Mouse (Mus musculus): ENCODE results near the gene Celf6. TPM values are rescaled to one million over a fixed set of nuclear protein-coding genes. Genes with fewer than 3 reads are reported as not detected.
A peak's percentile ranks its signal among the peaks of the same experiment; 100 is the strongest.

Gene Celf6
- polyA plus RNA-seq, 1 experiment from 2014 or later = not detected

DNA sequence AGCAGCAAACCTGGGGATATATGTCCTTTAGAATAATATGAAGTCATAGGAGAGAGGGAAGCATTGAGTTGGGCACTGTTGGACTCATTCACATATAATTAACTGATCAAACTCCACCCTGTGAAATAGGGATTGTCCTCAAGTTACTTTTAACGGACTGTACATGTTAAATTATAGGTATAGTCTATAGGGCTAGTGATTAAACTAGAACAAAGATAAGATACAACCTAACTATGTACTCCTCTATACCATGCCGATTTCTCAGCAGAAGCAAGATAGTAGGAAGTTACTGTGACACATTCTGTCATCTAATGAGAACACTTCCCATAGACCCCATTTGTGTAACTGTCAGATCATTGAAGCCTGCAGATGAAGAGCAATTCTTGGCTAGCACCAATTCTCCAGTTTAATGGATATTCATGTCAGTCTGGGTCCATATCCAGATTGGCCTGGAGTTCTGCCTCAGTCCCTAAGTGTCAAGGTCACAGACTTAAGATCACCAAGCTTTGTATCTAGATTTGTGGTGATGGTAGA lies 76.8 kb downstream of the Celf6 start:
- Histone ChIP-seq H3K27ac (no peak overlapping the region), H3K4me3 (no peak overlapping the region), H3K27me3 (ENCODE audit: insufficient read depth, poor library complexity, severe bottlenecking) (no peaks in the 10 kb centered on the region), H3K36me3 (peaks cover 23% of the 10 kb centered on the region), H3K9me3 (no peaks in the 10 kb centered on the region), H3K4me1 (peaks cover 12% of the 10 kb centered on the region)
- no peak for DNase-seq (ENCODE audit: low spot score)
- WGBS = 84% methylated on average over 2 of the region's 2 CpGs

DNA sequence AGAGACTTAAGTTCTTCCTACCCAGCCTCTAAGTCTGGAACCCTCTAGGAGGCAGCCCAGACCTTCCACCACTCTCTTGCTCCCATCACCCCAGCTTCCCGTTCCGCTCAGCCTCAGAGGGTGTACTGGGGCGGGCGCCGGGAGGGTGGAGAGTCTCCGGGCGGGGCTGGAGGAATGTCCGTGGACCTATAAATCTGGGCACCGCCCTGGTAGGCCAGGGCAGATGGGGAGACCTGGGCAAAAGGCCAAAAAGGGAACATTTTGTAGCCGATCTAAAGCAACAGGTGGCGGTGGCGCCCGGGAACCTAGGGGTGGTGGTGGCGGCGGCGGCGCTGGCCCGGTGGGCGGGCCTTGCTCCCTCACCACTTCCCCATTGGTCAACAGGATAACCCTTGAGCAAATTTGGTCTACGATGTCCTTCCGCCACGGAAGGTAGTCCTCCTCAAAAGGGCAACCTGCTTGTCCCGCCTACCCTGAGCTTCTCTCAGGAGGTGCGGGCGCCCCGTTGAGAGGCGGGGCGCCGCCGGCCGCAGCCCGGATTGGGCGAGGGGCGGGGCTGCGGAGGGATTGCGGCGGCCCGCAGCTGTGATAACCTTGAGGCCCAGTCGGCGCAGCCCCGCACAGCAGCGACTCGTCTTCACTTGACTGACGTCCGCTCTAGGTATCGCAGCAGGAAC lies 78.4 kb downstream of the Celf6 start, which contains the start of gene Pkm:
Pkm (plus strand) TSS at position 411 of the 677 bp plus-strand sequence.
- under 1% methylated on average over 46 of the region's 46 CpGs for WGBS
- H3K4me1 ChIP-seq = peaks cover 28% of the 10 kb centered on the region

More for the DNA sequence above, 78.4 kb downstream of the Celf6 start, which contains the start of gene Pkm:
- Histone ChIP-seq H3K36me3 (peaks cover 24% of the 10 kb centered on the region), H3K27me3 (ENCODE audit: insufficient read depth, poor library complexity, severe bottlenecking) (no peaks in the 10 kb centered on the region), H3K27ac (peak within 1 kb of the TSS; percentile 97), H3K4me3 (peak within 1 kb of the TSS; percentile 78), H3K9me3 (no peaks in the 10 kb centered on the region)
- DNase-seq (ENCODE audit: low spot score) = peak; percentile 99

Other genes with a start within 250 kb of the Celf6 start
- gene Bbs4, start 224.4 kb upstream of the Celf6 start, polyA plus RNA-seq (2016; fragmentation: Nextera tagmentation; extraction: Ambion mirVana) = 8.6 and 9.6 TPM in 2 replicates
- gene Arih1, start 91.3 kb upstream of the Celf6 start, polyA plus RNA-seq (2016; fragmentation: Nextera tagmentation; extraction: Ambion mirVana) = 16.4 and 22.2 TPM in 2 replicates
- gene Hexa, start 38.4 kb upstream of the Celf6 start, polyA plus RNA-seq (2016; fragmentation: Nextera tagmentation; extraction: Ambion mirVana) = 63.6 and 67.8 TPM in 2 replicates
- gene Tmem202, start 38.1 kb upstream of the Celf6 start, polyA plus RNA-seq (2016; fragmentation: Nextera tagmentation; extraction: Ambion mirVana) = 0.11 and 0.26 TPM in 2 replicates
- gene Parp6, start 39.4 kb downstream of the Celf6 start, polyA plus RNA-seq (2016; fragmentation: Nextera tagmentation; extraction: Ambion mirVana) = 19.3 and 23.9 TPM in 2 replicates
- 2,435 and 2,436 TPM in 2 replicates for gene Pkm, start 78.5 kb downstream of the Celf6 start, polyA plus RNA-seq (2016; fragmentation: Nextera tagmentation; extraction: Ambion mirVana)
- 0.10 and 0.18 TPM in 2 replicates for gene Gramd2, start 102.2 kb downstream of the Celf6 start, polyA plus RNA-seq (2016; fragmentation: Nextera tagmentation; extraction: Ambion mirVana)
- 12.4 and 14.4 TPM in 2 replicates for gene Senp8, start 172.8 kb downstream of the Celf6 start, polyA plus RNA-seq (2016; fragmentation: Nextera tagmentation; extraction: Ambion mirVana)
- 9.5 and 10.2 TPM in 2 replicates for gene Myo9a, start 173.0 kb downstream of the Celf6 start, polyA plus RNA-seq (2016; fragmentation: Nextera tagmentation; extraction: Ambion mirVana)